11 mouse cellular contexts compared by ENCODE assay signal in the genomic region with DNA sequence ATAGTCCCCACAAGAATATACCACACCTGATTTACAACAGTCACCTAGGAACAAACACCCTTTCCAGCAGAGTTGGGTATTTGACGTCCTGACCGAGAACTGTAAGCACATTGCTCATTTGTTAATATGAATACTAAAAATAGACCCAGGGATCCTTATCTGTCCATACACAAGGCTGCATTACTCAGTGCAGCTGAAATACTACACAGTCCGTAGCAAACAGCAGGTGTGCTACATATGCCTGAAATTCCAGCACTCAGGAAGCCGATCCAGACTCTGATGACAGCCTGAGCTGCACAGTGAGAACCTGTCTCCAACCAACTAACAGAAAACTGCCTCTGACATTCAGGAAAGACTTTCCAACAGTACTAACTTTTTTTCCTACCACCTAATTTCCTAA. TPM values are rescaled to one million over a fixed set of nuclear protein-coding genes. Genes with fewer than 3 reads are reported as not detected.
DNase-seq lines count a peak whose midpoint lies in the region; ATAC-seq and TF ChIP-seq lines count a peak whose summit lies in the region.
"Had no signal": no experiment of that assay in that cellular context is flagged by ENCODE, and none has a peak within 500 bp of the region (broad histone marks: within the 10 kb centered on the region; RNA-seq: fewer than 3 reads in every experiment).

No protein-coding gene starts in this region.

- H3K27ac ChIP-seq in embryonic facial prominence, embryonic 12.5 days = no peak overlapping the region
- no peak overlapping the region for H3K27ac ChIP-seq in embryonic facial prominence, embryonic 10.5 days (replicated peaks)
- no peak overlapping the region for H3K27ac ChIP-seq in limb, embryonic 12.5 days
- no peak overlapping the region for H3K27ac ChIP-seq in limb, embryonic 10.5 days
- peak overlapping the region; percentile 67 for H3K27ac ChIP-seq in liver, postnatal 0 days (ENCODE audit: low read depth)
- H3K27ac ChIP-seq: forebrain, embryonic 10.5 days had no signal

- no peaks in the 10 kb centered on the region for H3K9me3 ChIP-seq in embryonic facial prominence, embryonic 12.5 days
- H3K9me3 ChIP-seq in embryonic facial prominence, embryonic 10.5 days = no peaks in the 10 kb centered on the region
- H3K9me3 ChIP-seq in limb, embryonic 12.5 days = no peaks in the 10 kb centered on the region
- H3K9me3 ChIP-seq in limb, embryonic 10.5 days (replicated peaks) = no peaks in the 10 kb centered on the region
- H3K9me3 ChIP-seq in liver, postnatal 0 days (ENCODE audit: low read length) = no peaks in the 10 kb centered on the region
- H3K9me3 ChIP-seq: forebrain, embryonic 10.5 days had no signal

- TF ChIP-seq EP300 in liver, postnatal 0 days (IDR thresholded peaks at IDR 0.05; ENCODE audit: low read depth) = peak; percentile 54; the same call in 1 of the 2 replicates

- no peaks in the 10 kb centered on the region for H3K36me3 ChIP-seq in embryonic facial prominence, embryonic 12.5 days
- no peaks in the 10 kb centered on the region for H3K36me3 ChIP-seq in embryonic facial prominence, embryonic 10.5 days (replicated peaks)
- no peaks in the 10 kb centered on the region for H3K36me3 ChIP-seq in limb, embryonic 12.5 days
- H3K36me3 ChIP-seq in limb, embryonic 10.5 days = no peaks in the 10 kb centered on the region
- H3K36me3 ChIP-seq in liver, postnatal 0 days (replicated peaks; ENCODE audit: insufficient read depth, low read length) = peaks cover 13% of the 10 kb centered on the region
- H3K36me3 ChIP-seq: forebrain, embryonic 10.5 days had no signal

- no peak overlapping the region for H3K9ac ChIP-seq in embryonic facial prominence, embryonic 12.5 days
- H3K9ac ChIP-seq in limb, embryonic 12.5 days (replicated peaks) = no peak overlapping the region
- peak overlapping the region; percentile 76 for H3K9ac ChIP-seq in liver, postnatal 0 days (replicated peaks)

- H3K27me3 ChIP-seq in embryonic facial prominence, embryonic 12.5 days = 0 out of 2 replicates have a peak, but pooled peaks cover 9% of the 10 kb centered on the region
- H3K27me3 ChIP-seq in embryonic facial prominence, embryonic 10.5 days (replicated peaks; ENCODE audit: low read depth, poor library complexity, severe bottlenecking) = peaks cover 37% of the 10 kb centered on the region
- peaks cover 17% of the 10 kb centered on the region for H3K27me3 ChIP-seq in limb, embryonic 12.5 days
- H3K27me3 ChIP-seq in limb, embryonic 10.5 days (ENCODE audit: low read depth, poor library complexity, severe bottlenecking) = peaks cover 21% of the 10 kb centered on the region
- no peaks in the 10 kb centered on the region for H3K27me3 ChIP-seq in liver, postnatal 0 days (ENCODE audit: insufficient read depth, low read length)

- no peak for DNase-seq in embryonic facial prominence, embryonic 10.5 days (ENCODE audit: low spot score)
- no peak for DNase-seq in limb, embryonic 10.5 days (ENCODE audit: low spot score)
- peak; percentile 46 for DNase-seq in c-Kit-positive CD71-positive TER-119-positive erythroid progenitor cells, embryonic 14.5 days (ENCODE audit: low spot score)
- no peak for DNase-seq in liver, postnatal 0 days
- no peak for DNase-seq in retina, embryonic 14.5 days (ENCODE audit: low spot score)
- no peak for DNase-seq in ovary, postnatal 36 days (ENCODE audit: low spot score)
- DNase-seq: gastrocnemius, postnatal 25 days; kidney, postnatal 25 days had no signal

- ATAC-seq in embryonic facial prominence, embryonic 12.5 days (ENCODE audit: insufficient number of reproducible peaks, insufficient read depth, low FRiP score, low TSS enrichment) = no peak
- no peak for ATAC-seq in limb, embryonic 12.5 days (ENCODE audit: insufficient number of reproducible peaks, insufficient read depth, low FRiP score, low TSS enrichment, low read depth)
- peak; percentile 53 for ATAC-seq in liver, postnatal 0 days

- H3K4me2 ChIP-seq in embryonic facial prominence, embryonic 12.5 days (replicated peaks) = peak overlapping the region; percentile 82; the same call in 1 of the 2 replicates
- H3K4me2 ChIP-seq in limb, embryonic 12.5 days = peak overlapping the region; percentile 91
- peak overlapping the region; percentile 67 for H3K4me2 ChIP-seq in liver, postnatal 0 days (ENCODE audit: low read depth, low read length)

- H3K4me3 ChIP-seq in embryonic facial prominence, embryonic 12.5 days = no peak overlapping the region
- H3K4me3 ChIP-seq in embryonic facial prominence, embryonic 10.5 days = no peak overlapping the region
- H3K4me3 ChIP-seq in limb, embryonic 12.5 days (replicated peaks) = no peak overlapping the region
- no peak overlapping the region for H3K4me3 ChIP-seq in limb, embryonic 10.5 days
- peak overlapping the region; percentile 61 for H3K4me3 ChIP-seq in liver, postnatal 0 days (ENCODE audit: low read depth, low read length)

- no peak for TF ChIP-seq CTCF in liver, postnatal 0 days (IDR thresholded peaks at IDR 0.05; ENCODE audit: low read depth)

- 58% methylated on average over 4 of the region's 4 CpGs for WGBS in embryonic facial prominence, embryonic 12.5 days
- WGBS in embryonic facial prominence, embryonic 10.5 days = 70% methylated on average over 4 of the region's 4 CpGs
- 50% methylated on average over 4 of the region's 4 CpGs for WGBS in limb, embryonic 12.5 days
- 75% methylated on average over 4 of the region's 4 CpGs for WGBS in limb, embryonic 10.5 days
- WGBS in liver, postnatal 0 days (ENCODE audit: insufficient replicate concordance) = 37% methylated on average over 4 of the region's 4 CpGs

- H3K4me1 ChIP-seq in embryonic facial prominence, embryonic 12.5 days = no peaks in the 10 kb centered on the region
- H3K4me1 ChIP-seq in embryonic facial prominence, embryonic 10.5 days = peaks cover 8% of the 10 kb centered on the region
- H3K4me1 ChIP-seq in limb, embryonic 12.5 days (replicated peaks) = peaks cover 26% of the 10 kb centered on the region
- 0 out of 2 replicates have a peak, but pooled peaks cover 7% of the 10 kb centered on the region for H3K4me1 ChIP-seq in limb, embryonic 10.5 days
- H3K4me1 ChIP-seq in liver, postnatal 0 days (ENCODE audit: insufficient read depth) = peaks cover 28% of the 10 kb centered on the region

RNA-seq across cellular contexts. Expression of a gene that starts 17.8 kb away (rescaled TPM):
- 5.1 and 5.9 TPM in 2 replicates for polyA plus RNA-seq in embryonic facial prominence, embryonic 12.5 days (2016; fragmentation: Nextera tagmentation; extraction: Ambion mirVana)
- 3.0 and 3.7 TPM in 2 replicates for polyA plus RNA-seq in embryonic facial prominence, embryonic 10.5 days (2016; fragmentation: Nextera tagmentation; extraction: Ambion mirVana)
- 5.2 and 5.3 TPM in 2 replicates for polyA plus RNA-seq in limb, embryonic 12.5 days (2016; fragmentation: Nextera tagmentation; extraction: Ambion mirVana)
- 2.2 and 2.7 TPM in 2 replicates for polyA plus RNA-seq in limb, embryonic 10.5 days (2016; fragmentation: Nextera tagmentation; extraction: Ambion mirVana)
- polyA plus RNA-seq in liver, postnatal 0 days (2015; fragmentation: Nextera tagmentation; extraction: Ambion mirVana) = 5.8 and 7.1 TPM in 2 replicates

RNA-seq across cellular contexts. Expression of a gene that starts 39.0 kb away (rescaled TPM):
- 97.6 and 102 TPM in 2 replicates for polyA plus RNA-seq in embryonic facial prominence, embryonic 12.5 days (2016; fragmentation: Nextera tagmentation; extraction: Ambion mirVana)
- 62.1 and 69.7 TPM in 2 replicates for polyA plus RNA-seq in embryonic facial prominence, embryonic 10.5 days (2016; fragmentation: Nextera tagmentation; extraction: Ambion mirVana)
- 83.7 and 84.5 TPM in 2 replicates for polyA plus RNA-seq in limb, embryonic 12.5 days (2016; fragmentation: Nextera tagmentation; extraction: Ambion mirVana)
- polyA plus RNA-seq in limb, embryonic 10.5 days (2016; fragmentation: Nextera tagmentation; extraction: Ambion mirVana) = 49.6 and 55.5 TPM in 2 replicates
- 59.9 and 61.9 TPM in 2 replicates for polyA plus RNA-seq in liver, postnatal 0 days (2015; fragmentation: Nextera tagmentation; extraction: Ambion mirVana)
